Mouse (Mus musculus) thymus, adult 2 months (tissue): Measurements from ENCODE around the gene Pi4ka.

Source experiments
- CTCF ChIP-seq: fragments of 200-500 bp; IDR thresholded peaks from 2 replicates; pipeline ENCODE4 v1.5.1; 2012; ENCODE audit warnings: mild to moderate bottlenecking, control low read depth, low read length, moderate library complexity, borderline replicate concordance; ENCODE audit not compliant: control insufficient read depth, poor library complexity, insufficient read depth; ENCODE audit errors: extremely low read depth
- POLR2A ChIP-seq: fragments of 200-500 bp; IDR thresholded peaks from 2 replicates; pipeline ENCODE4 v1.6.1; 2012; ENCODE audit warnings: mild to moderate bottlenecking, low read length, control low read depth, moderate library complexity; ENCODE audit not compliant: control insufficient read depth, poor library complexity, insufficient read depth; ENCODE audit errors: extremely low read depth

DNA sequence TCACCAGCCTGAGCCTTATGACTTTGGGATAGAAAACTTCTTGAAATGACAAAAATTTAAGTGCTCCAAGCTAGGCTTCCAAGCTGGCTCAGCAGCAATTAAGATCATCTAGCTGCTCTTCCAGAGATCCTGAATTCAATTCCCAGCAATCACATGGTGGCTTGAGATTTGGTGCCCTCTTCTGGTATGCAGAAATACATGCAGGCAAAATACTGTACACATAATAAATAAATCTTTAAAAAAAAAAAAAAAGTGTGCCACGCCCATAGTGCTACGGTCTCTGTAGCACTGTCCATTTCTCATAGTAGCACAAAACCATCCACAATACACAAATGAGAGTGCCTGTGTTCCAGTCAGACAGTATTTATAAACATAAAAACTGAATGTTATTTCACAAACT lies 26.5 kb upstream of the Pi4ka start:
- TF ChIP-seq CTCF (no peak), POLR2A (no peak)
